Mouse (Mus musculus): ENCODE measurements around the gene Fam19a2. TPM values are rescaled to one million over a fixed set of nuclear protein-coding genes. Genes with fewer than 3 reads are reported as not detected.

Gene Fam19a2
- total and polyA plus RNA-seq, 2 experiments from 2014 or later: 70.8 to 146 TPM

- H3K36me3 ChIP-seq (ENCODE audit: insufficient read depth, low read length): no peaks in the 10 kb centered on the region
- ATAC-seq (ENCODE audit: low FRiP score) (no peak), DNase-seq (ENCODE audit: low spot score) (no peak)
- no peak for TF ChIP-seq CTCF (IDR thresholded peaks at IDR 0.05)
- no peaks in the 10 kb centered on the region for H3K9me3 ChIP-seq (ENCODE audit: low read length)
- WGBS: 50% methylated on average over 4 of the region's 4 CpGs
- no peaks in the 10 kb centered on the region for H3K4me1 ChIP-seq (ENCODE audit: insufficient read depth, low read length)
- H3K27ac ChIP-seq (ENCODE audit: low read depth, low read length): no peak overlapping the region
- no peaks in the 10 kb centered on the region for H3K27me3 ChIP-seq (ENCODE audit: insufficient read depth, low read length)
- H3K9ac ChIP-seq (replicated peaks; ENCODE audit: low read length, poor library complexity, severe bottlenecking): no peak overlapping the region
- H3K4me3 ChIP-seq (ENCODE audit: low read depth, low read length): no peak overlapping the region
- no peak overlapping the region for H3K4me2 ChIP-seq (ENCODE audit: low read depth, low read length, poor library complexity, severe bottlenecking)
Observed at GRCm38 (mm10) chr10:123577823-123578222, 314.0 kb downstream of the Fam19a2 start.

DNA sequence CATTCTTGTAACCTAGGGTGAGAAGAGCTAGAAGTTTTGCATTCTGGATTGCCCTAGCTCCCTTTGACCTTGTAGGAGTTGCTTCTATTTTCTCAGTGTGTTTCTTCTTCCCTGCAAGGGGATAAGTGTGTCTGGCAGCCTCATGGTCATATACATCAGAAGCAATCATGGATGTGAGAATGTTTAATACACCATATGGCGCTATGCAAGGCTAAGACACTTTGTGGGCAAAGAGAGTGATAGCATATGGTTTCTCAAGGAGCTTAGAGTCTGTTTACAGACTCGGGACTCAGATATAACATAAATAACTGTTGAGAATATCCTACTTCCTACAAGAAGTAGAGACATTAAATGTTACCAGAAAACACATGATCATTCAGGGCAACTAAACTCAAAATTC lies 315.2 kb downstream of the Fam19a2 start:
- ATAC-seq (ENCODE audit: low FRiP score): no peak
- H3K27ac ChIP-seq (ENCODE audit: low read depth, low read length): no peak overlapping the region
- no peak for TF ChIP-seq CTCF (IDR thresholded peaks at IDR 0.05)
- H3K4me3 ChIP-seq (ENCODE audit: low read depth, low read length): no peak overlapping the region
- WGBS: 84% methylated on average over 2 of the region's 2 CpGs
- no peaks in the 10 kb centered on the region for H3K27me3 ChIP-seq (ENCODE audit: insufficient read depth, low read length)
- H3K4me2 ChIP-seq (ENCODE audit: low read depth, low read length, poor library complexity, severe bottlenecking): no peak overlapping the region
- H3K9me3 ChIP-seq (ENCODE audit: low read length): no peaks in the 10 kb centered on the region
- DNase-seq (ENCODE audit: low spot score): peak; percentile 39
- no peak overlapping the region for H3K9ac ChIP-seq (replicated peaks; ENCODE audit: low read length, poor library complexity, severe bottlenecking)
- no peaks in the 10 kb centered on the region for H3K36me3 ChIP-seq (ENCODE audit: insufficient read depth, low read length)
- H3K4me1 ChIP-seq (ENCODE audit: insufficient read depth, low read length): no peaks in the 10 kb centered on the region

- Histone ChIP-seq H3K4me3 (ENCODE audit: low read depth, low read length) (no peak overlapping the region), H3K4me2 (ENCODE audit: low read depth, low read length, poor library complexity, severe bottlenecking) (no peak overlapping the region), H3K27me3 (ENCODE audit: insufficient read depth, low read length) (no peaks in the 10 kb centered on the region), H3K9ac (replicated peaks; ENCODE audit: low read length, poor library complexity, severe bottlenecking) (no peak overlapping the region), H3K9me3 (ENCODE audit: low read length) (no peaks in the 10 kb centered on the region), H3K4me1 (ENCODE audit: insufficient read depth, low read length) (no peaks in the 10 kb centered on the region), H3K36me3 (ENCODE audit: insufficient read depth, low read length) (no peaks in the 10 kb centered on the region), H3K27ac (ENCODE audit: low read depth, low read length) (no peak overlapping the region)
- TF ChIP-seq CTCF (IDR thresholded peaks at IDR 0.05): no peak
- ATAC-seq (ENCODE audit: low FRiP score): no peak
- no peak for DNase-seq (ENCODE audit: low spot score)
Observed at GRCm38 (mm10) chr10:123595043-123595442, 331.2 kb downstream of the Fam19a2 start.

DNA sequence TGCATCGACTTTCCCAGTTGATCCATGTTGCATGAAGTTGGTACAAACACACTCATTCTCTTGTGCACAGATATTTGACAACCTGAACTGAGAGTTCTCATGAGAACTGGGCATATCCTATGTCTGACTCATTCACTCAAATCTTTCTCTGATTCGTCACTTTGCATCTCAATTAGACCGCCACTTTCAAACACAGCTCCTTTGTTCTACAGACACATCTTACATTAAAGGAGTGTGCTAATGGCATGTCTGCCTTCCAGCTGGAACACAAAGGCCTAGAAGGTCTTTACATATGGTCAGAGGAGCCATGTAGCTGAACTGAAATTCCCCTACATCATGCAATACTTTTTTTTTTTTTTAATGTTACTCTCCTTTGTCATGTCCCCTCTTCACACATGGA lies 333.3 kb downstream of the Fam19a2 start:
- Histone ChIP-seq H3K9me3 (ENCODE audit: low read length) (no peaks in the 10 kb centered on the region), H3K4me2 (ENCODE audit: low read depth, low read length, poor library complexity, severe bottlenecking) (no peak overlapping the region), H3K27me3 (ENCODE audit: insufficient read depth, low read length) (no peaks in the 10 kb centered on the region), H3K9ac (replicated peaks; ENCODE audit: low read length, poor library complexity, severe bottlenecking) (no peak overlapping the region), H3K4me3 (ENCODE audit: low read depth, low read length) (no peak overlapping the region), H3K4me1 (ENCODE audit: insufficient read depth, low read length) (no peaks in the 10 kb centered on the region), H3K36me3 (ENCODE audit: insufficient read depth, low read length) (no peaks in the 10 kb centered on the region), H3K27ac (ENCODE audit: low read depth, low read length) (no peak overlapping the region)
- no peak for DNase-seq (ENCODE audit: low spot score)
- WGBS: 61% methylated on average over 3 of the region's 3 CpGs
- no peak for ATAC-seq (ENCODE audit: low FRiP score)
- TF ChIP-seq CTCF (IDR thresholded peaks at IDR 0.05): no peak

DNA sequence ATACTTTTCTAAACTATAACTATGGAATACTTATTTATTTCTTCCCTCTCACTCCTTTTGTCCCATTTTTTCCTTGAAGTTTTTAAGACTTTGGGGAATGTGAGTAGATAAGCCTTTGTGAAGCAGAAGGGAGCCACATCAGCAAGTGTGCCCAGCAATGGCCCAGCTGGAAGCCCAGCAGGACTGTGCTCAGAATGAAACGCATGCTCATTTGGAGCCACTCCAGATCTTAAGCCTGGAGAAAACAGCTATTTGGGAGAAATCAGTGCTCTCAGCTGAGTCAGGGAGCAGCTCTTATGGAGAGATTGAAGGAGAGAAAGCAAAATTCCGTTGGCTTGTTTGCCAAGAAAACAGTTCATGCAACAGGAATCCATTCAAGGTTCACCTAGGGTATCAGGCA lies 341.9 kb downstream of the Fam19a2 start:
- H3K27me3 ChIP-seq (ENCODE audit: insufficient read depth, low read length): no peaks in the 10 kb centered on the region
- H3K9me3 ChIP-seq (ENCODE audit: low read length): no peaks in the 10 kb centered on the region
- no peak overlapping the region for H3K4me3 ChIP-seq (ENCODE audit: low read depth, low read length)
- no peaks in the 10 kb centered on the region for H3K4me1 ChIP-seq (ENCODE audit: insufficient read depth, low read length)
- no peak overlapping the region for H3K9ac ChIP-seq (replicated peaks; ENCODE audit: low read length, poor library complexity, severe bottlenecking)
- no peak for DNase-seq (ENCODE audit: low spot score)
- 26% methylated on average over 2 of the region's 2 CpGs for WGBS
- no peak overlapping the region for H3K27ac ChIP-seq (ENCODE audit: low read depth, low read length)
- no peak for TF ChIP-seq CTCF (IDR thresholded peaks at IDR 0.05)
- no peak overlapping the region for H3K4me2 ChIP-seq (ENCODE audit: low read depth, low read length, poor library complexity, severe bottlenecking)
- no peak for ATAC-seq (ENCODE audit: low FRiP score)
- no peaks in the 10 kb centered on the region for H3K36me3 ChIP-seq (ENCODE audit: insufficient read depth, low read length)

DNA sequence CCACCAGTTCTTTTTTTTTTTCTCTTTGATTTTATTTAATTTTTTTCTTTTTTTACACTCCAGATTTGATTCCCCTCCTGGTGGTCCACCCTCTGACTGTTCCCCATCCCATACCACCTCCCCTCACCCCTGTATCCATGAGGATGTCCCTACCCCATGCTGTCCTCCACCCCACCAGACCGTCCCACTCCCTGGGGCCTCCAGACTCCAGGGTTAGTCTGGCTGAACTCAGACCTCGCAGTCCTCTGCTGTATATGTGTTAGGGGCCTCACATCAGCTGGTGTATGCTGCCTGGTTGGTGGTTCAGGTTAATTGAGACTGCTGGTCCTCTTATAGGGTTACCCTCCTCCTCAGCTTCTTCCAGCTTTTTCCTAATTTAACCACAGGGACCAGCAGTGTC lies 362.9 kb downstream of the Fam19a2 start:
- H3K27me3 ChIP-seq (ENCODE audit: insufficient read depth, low read length): no peaks in the 10 kb centered on the region
- ATAC-seq (ENCODE audit: low FRiP score): no peak
- no peak overlapping the region for H3K4me2 ChIP-seq (ENCODE audit: low read depth, low read length, poor library complexity, severe bottlenecking)
- H3K27ac ChIP-seq (ENCODE audit: low read depth, low read length): no peak overlapping the region
- no peak for TF ChIP-seq CTCF (IDR thresholded peaks at IDR 0.05)
- WGBS: 88% methylated on average over 2 of the region's 2 CpGs
- no peak for DNase-seq (ENCODE audit: low spot score)
- H3K36me3 ChIP-seq (ENCODE audit: insufficient read depth, low read length): no peaks in the 10 kb centered on the region
- no peak overlapping the region for H3K9ac ChIP-seq (replicated peaks; ENCODE audit: low read length, poor library complexity, severe bottlenecking)
- H3K9me3 ChIP-seq (ENCODE audit: low read length): no peaks in the 10 kb centered on the region
- no peaks in the 10 kb centered on the region for H3K4me1 ChIP-seq (ENCODE audit: insufficient read depth, low read length)
- no peak overlapping the region for H3K4me3 ChIP-seq (ENCODE audit: low read depth, low read length)

Measured in midbrain, postnatal 0 days (tissue).